Mouse (Mus musculus) E14TG2a.4 (cell line): Measurements from ENCODE around the gene Clstn1.

Experiments
- CTCF ChIP-seq: conservative IDR thresholded peaks from 2 replicates; pipeline ENCODE4 v1.5.1; 2014; ENCODE audit warnings: low read length
- NANOG ChIP-seq: IDR thresholded peaks from 2 replicates; pipeline ENCODE4 v1.6.1; 2014; ENCODE audit warnings: borderline replicate concordance, low read length, mixed read lengths
- POU5F1 ChIP-seq: IDR thresholded peaks from 2 replicates; pipeline ENCODE4 v1.6.1; 2014; ENCODE audit warnings: low read length, borderline replicate concordance

GRCm38 (mm10) chr4:149606766-149607358 lies 20.6 kb downstream of the Clstn1 start:
- TF ChIP-seq CTCF (no peak), NANOG (no peak), POU5F1 (no peak)
